Mouse (Mus musculus) Patski (cell line): ENCODE data around the gene Heatr5a. TPM values are rescaled to one million over a fixed set of nuclear protein-coding genes. Genes with fewer than 3 reads are reported as not detected.

Source experiments
- ATAC-seq: fragments of 100-300 bp; one replicate; pipeline ENCODE4 v1.8.0; 2021
- CTCF ChIA-PET: fragments of 350-600 bp; sonication (Branson Sonifier 250); formaldehyde crosslinking; loops from one replicate; lab custom pipeline; 2022; ENCODE audit warnings: inconsistent platforms; lab: Charles Lee
- POLR2A ChIA-PET: fragments of 350-600 bp; sonication (Branson Sonifier 250); formaldehyde crosslinking; loops from one replicate; lab custom pipeline; 2022; ENCODE audit warnings: antibody characterized with exemption, inconsistent platforms; lab: Charles Lee
- DNase-seq: peaks from one replicate; pipeline ENCODE4 v3.0.0-alpha.2; 2011; ENCODE audit warnings: low read depth, low spot score
- H3K27me3 ChIP-seq: fragments of 371-371 bp; one replicate; pipeline ENCODE4 v1.5.1; 2021
- CTCF ChIP-seq: fragments of 100-300 bp; IDR thresholded peaks from one replicate; pipeline ENCODE4 v1.5.1; 2021
- in situ Hi-C: fragments of 300-500 bp; cut with MboI; formaldehyde crosslinking; loops from 3 replicates; pipeline ENCODE4 v1.11.1; 2018; ENCODE audit warnings: low pct_unique_long_range_greater_than_20kb, mixed read lengths
- polyA plus RNA-seq: library from polyadenylated mRNA; unstranded; gene quantifications from one replicate; pipeline ENCODE4 v1.2.3, GENCODE M21; 2021

The Heatr5a gene
- polyA plus RNA-seq, 1 experiment from 2014 or later = 16.9 TPM

- in situ Hi-C loops = no loop called here
- no peak for TF ChIP-seq CTCF
- POLR2A ChIA-PET = no interaction called here
- H3K27me3 ChIP-seq = no peaks in the 10 kb centered on the region
- no peak for ATAC-seq
- CTCF ChIA-PET = interaction anchor here (1.2 kb wide), 1 partner anchor 20 kb away, joined by 3 read pairs; no protein-coding TSS in a partner anchor
- no peak for DNase-seq
These were observed 86.3 kb downstream of the Heatr5a start for GRCm38 (mm10) chr12:51884801-51885200.

GRCm38 (mm10) chr12:51883297-51883805 lies 87.8 kb downstream of the Heatr5a start:
- no peak for DNase-seq
- no peak for TF ChIP-seq CTCF
- H3K27me3 ChIP-seq = no peaks in the 10 kb centered on the region
- no peak for ATAC-seq
- CTCF ChIA-PET = interaction anchor here (1.4 kb wide), 1 partner anchor 76 kb away, joined by 3 read pairs; no protein-coding TSS in a partner anchor
- in situ Hi-C loops = no loop called here
- POLR2A ChIA-PET = interaction anchor here (1.0 kb wide), 1 partner anchor 39 kb away, joined by 5 read pairs; no protein-coding TSS in a partner anchor

GRCm38 (mm10) chr12:51882606-51883296 lies 88.4 kb downstream of the Heatr5a start:
- CTCF ChIA-PET = interaction anchor here (1.2 to 1.4 kb wide), 2 partner anchors 56 to 76 kb away, joined by 3 to 4 read pairs; no protein-coding TSS in a partner anchor
- POLR2A ChIA-PET = interaction anchor here (1.0 kb wide), 1 partner anchor 38 kb away, joined by 5 read pairs; no protein-coding TSS in a partner anchor
- TF ChIP-seq CTCF = no peak
- ATAC-seq (peak; percentile 96), DNase-seq (peak; percentile 46)
- H3K27me3 ChIP-seq = no peaks in the 10 kb centered on the region
- in situ Hi-C loops = no loop called here

GRCm38 (mm10) chr12:51881775-51882174 lies 89.3 kb downstream of the Heatr5a start:
- peak; percentile 43 for TF ChIP-seq CTCF
- POLR2A ChIA-PET = interaction anchor here (0.6 kb wide), 1 partner anchor 63 kb away, joined by 3 read pairs; no protein-coding TSS in a partner anchor
- CTCF ChIA-PET = interaction anchor here (1.1 to 1.2 kb wide), 3 partner anchors 17 to 55 kb away, joined by 3 to 5 read pairs (median 4); no protein-coding TSS in a partner anchor
- H3K27me3 ChIP-seq = no peaks in the 10 kb centered on the region
- DNase-seq (no peak), ATAC-seq (no peak)
- in situ Hi-C loops = no loop called here

- ATAC-seq (no peak), DNase-seq (no peak)
- TF ChIP-seq CTCF = no peak
- in situ Hi-C loops = no loop called here
- POLR2A ChIA-PET = no interaction called here
- CTCF ChIA-PET = no interaction called here
- no peaks in the 10 kb centered on the region for H3K27me3 ChIP-seq
These were observed 99.5 kb downstream of the Heatr5a start for GRCm38 (mm10) chr12:51871446-51872144.

GRCm38 (mm10) chr12:51869511-51869910 lies 101.6 kb downstream of the Heatr5a start:
- in situ Hi-C loops = no loop called here
- POLR2A ChIA-PET = no interaction called here
- no peak for TF ChIP-seq CTCF
- CTCF ChIA-PET = no interaction called here
- ATAC-seq (no peak), DNase-seq (no peak)
- no peaks in the 10 kb centered on the region for H3K27me3 ChIP-seq

GRCm38 (mm10) chr12:51867076-51867475 lies 104.0 kb downstream of the Heatr5a start:
- no peak for TF ChIP-seq CTCF
- POLR2A ChIA-PET = no interaction called here

GRCm38 (mm10) chr12:51866226-51866910 lies 104.8 kb downstream of the Heatr5a start:
- POLR2A ChIA-PET = interaction anchor here (0.6 kb wide), 1 partner anchor 51 kb away, joined by 3 read pairs; no protein-coding TSS in a partner anchor
- no peak for ATAC-seq
- DNase-seq = no peak

More at GRCm38 (mm10) chr12:51867076-51867475, 104.0 kb downstream of the Heatr5a start:
- CTCF ChIA-PET = no interaction called here
- no peak for DNase-seq
- in situ Hi-C loops = no loop called here
- H3K27me3 ChIP-seq = no peaks in the 10 kb centered on the region
- no peak for ATAC-seq

GRCm38 (mm10) chr12:51865790-51866179 lies 105.3 kb downstream of the Heatr5a start:
- DNase-seq (no peak), ATAC-seq (no peak)
- ChIA-PET CTCF (no interaction called here), POLR2A (interaction anchor here (1.4 kb wide), 1 partner anchor 20 kb away, joined by 3 read pairs; no protein-coding TSS in a partner anchor)
- TF ChIP-seq CTCF = no peak
- no peaks in the 10 kb centered on the region for H3K27me3 ChIP-seq
- in situ Hi-C loops = no loop called here

More at GRCm38 (mm10) chr12:51866226-51866910, 104.8 kb downstream of the Heatr5a start:
- no peaks in the 10 kb centered on the region for H3K27me3 ChIP-seq
- in situ Hi-C loops = no loop called here
- no peak for TF ChIP-seq CTCF
- CTCF ChIA-PET = no interaction called here
